Mouse (Mus musculus) left cerebral cortex, adult 8-10 months (tissue): ENCODE measurements around the gene Vtn. TPM values are rescaled to one million over a fixed set of nuclear protein-coding genes. Genes with fewer than 3 reads are reported as not detected.

ENCODE experiments used
- DNase-seq, 2 experiments: peaks; one replicate each; pipeline ENCODE4 v3.0.0; 2022; ENCODE audit warnings: low spot score in 2 of 2
- total RNA-seq, 4 experiments: library from RNA; stranded (reverse); gene quantifications; 2 replicates each; pipeline ENCODE4 v1.2.4; 2022

Gene Vtn
- 10 to 100 TPM; 73.4 to 86.0 (median 77.9) TPM for total RNA-seq

DNA sequence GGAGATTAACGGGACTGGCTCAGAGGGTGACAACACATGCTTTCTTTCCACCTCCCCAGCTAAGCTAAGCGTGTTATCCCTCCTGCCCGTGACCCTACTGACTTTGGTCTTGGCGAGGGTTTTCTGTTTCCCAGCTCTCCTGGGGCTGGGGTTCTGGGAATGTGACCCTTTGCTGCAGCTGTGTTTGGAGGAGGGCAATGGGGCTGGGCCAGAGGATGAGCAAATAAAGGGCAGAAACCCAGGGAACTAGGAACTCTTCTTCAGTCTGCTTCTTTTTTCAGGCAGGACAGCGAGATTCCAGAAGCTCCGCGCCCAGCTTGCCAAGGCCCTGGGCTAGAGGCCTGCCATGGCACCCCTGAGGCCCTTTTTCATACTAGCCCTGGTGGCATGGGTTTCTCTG lies at the start of gene Vtn:
Gene Vtn (plus strand): TSS at position 88 of the 400 bp plus-strand sequence.
- no peak for DNase-seq

DNA sequence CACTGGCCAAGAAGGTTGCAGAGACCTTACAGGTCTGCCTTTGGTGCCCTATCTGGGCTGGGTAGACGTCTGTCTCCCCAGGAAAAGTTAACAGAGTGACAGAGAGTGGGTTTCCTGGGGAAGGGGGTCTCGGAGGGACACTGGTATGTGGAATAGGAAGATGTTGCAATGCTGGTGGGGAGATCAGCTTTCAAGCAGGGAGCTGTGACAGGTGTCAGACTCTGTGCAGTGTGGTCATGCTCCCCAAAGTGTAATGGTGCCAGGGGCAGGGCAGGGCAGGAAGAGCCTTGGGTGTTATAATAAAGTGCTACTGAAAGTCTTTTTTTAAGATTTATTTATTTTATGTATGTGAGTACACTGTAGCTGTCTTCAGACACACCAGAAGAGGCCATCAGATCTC lies 48.6 kb upstream of the Vtn start:
- DNase-seq = no peak

DNA sequence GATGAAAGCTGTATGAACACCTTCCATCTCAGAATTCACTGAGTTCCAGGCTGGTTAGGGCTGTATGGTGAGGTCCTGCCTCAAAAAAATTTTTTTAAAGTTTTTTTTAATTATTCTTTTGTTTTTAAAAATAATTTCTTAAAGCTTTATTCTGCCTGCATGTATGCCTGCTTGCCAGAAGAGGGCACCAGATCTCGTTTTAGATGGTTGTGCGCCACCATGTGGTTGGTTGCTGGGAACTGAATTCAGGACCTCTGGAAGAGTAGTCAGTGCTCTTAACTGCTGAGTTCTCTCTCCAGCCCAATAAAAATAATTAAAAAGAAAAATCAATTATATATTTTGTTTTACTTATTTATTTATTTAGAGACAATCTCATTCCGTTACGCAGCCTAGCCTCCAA lies 45.2 kb upstream of the Vtn start:
- DNase-seq = no peak

DNA sequence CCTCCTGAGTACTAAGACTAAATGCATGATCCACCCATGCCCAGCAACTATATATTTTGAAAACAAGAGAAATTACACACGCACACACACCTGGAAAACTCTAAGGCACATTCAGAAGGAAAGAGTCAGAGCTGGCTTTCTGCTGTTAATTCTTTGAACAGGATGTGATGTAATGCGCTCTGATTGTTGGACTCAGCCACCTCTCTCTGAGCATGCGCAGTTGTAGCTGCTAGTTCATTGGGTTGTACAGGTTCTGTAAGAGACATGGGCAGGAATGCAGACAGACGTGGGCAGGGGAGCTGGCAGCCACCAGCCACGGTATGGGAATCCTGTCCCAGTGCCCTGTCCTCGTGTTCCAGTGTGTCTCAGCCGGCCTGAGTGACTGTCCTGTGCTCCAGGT lies 44.6 kb upstream of the Vtn start:
- DNase-seq = no peak

DNA sequence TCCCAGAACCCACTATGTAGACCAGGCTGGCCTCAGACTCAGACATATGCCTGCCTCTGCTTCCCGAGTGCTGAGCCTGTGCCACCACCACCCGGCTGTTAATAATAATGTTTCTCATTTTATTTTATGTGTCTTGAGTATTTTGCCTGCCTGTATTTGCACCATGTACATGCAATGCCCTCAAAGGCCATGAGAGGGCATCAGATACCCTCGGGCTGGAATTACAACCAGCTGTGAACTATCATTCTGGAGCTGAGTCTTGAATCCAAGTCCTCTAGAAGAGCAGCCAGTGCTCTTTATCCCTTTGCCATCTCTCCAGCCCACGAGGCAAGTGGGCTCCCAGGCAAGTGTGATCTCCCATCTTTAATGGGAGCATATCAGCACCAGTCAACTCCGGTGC lies 43.6 kb upstream of the Vtn start:
- no peak for DNase-seq

DNA sequence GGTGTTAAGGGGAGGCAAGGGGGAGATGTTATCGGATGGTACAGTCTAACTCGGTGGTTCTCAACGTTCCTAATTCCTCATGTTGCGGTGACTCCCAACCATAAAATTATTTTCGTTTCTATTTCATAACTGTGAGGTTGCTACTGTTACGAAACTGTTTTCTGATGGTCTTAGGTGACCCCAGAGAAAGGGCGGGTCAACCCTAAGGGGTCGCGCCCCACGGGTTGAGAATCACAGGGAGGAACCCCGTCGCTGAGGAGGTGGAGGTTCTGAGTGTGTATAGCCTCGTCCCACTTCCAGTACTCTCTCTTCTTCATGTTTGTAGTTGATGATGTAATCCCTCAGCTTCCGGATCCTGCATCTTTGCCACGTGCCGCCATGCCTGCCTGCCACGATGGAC lies 40.2 kb upstream of the Vtn start:
- DNase-seq = no peak

DNA sequence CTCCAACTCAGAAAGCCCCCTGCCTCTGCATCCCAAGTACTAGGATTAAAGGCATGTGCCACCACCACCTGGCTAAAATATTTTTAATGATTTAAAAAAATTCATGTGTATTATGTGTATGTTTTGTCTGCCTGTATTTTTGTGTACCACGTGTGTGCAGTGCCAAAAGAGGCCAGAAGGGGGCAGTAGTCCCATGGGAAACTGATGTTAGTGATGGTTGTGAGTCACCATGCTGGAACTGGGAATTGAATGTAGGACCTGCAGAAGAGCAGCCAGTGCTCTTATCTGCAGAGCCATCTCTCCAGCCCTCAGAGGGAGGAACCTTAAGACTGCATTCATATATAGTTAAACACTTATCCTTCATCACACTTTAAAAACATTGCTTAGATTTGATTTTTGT lies 37.0 kb upstream of the Vtn start:
- no peak for DNase-seq

DNA sequence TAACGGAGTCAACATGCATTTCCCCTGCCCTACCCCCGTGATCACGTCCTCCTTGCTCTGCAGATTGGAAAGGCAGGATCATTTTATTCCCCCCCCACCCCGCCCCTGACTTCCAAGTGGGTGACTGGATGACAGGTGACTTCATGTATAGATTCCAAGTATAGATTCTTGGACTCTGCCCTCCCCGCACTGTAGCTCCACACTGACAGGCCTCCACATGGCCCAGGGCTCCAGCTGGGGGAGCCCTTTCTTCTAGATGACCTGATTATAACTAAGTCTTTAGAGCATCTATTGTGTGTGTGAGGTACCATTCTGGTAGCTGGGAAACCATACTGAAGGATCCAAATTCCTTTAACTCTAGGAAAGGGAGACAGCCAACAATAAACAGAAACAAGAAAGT lies 36.2 kb upstream of the Vtn start:
- no peak for DNase-seq

DNA sequence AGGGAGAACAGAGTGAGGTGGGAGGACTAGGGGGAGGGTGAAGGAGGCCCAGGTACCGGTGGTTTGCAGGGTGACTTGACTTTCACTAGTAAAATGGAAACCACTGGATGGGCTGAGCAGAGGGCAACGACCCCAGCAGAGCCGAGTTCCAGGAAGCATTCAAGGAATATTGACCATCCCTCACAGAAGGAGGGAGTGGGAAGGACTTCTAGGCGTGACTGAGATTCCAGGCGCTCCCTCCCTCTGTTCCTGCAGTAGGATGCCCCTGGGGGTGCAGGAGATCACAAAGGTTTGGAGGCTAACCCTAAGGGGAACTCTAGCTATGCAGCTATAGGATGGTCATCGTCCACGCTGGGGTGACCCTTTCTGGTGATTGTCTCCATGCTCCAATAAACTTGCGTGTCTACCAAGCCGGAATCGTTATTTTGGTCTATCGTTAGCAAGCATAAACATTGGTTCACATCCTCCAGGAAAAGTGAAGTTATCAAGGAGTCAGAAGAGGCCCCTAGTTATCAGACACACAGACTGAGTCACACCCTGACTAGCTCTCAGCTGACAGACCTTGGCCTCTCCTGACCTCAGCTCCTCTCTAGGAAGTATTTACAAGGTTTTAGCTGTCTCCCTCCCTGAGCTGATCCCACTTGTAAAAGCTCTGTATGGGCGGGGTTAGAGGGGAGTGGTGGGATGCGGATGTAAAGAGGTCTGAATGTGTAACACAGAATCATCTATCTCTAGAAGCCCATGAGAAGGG lies 35.4 kb upstream of the Vtn start:
- no peak for DNase-seq

DNA sequence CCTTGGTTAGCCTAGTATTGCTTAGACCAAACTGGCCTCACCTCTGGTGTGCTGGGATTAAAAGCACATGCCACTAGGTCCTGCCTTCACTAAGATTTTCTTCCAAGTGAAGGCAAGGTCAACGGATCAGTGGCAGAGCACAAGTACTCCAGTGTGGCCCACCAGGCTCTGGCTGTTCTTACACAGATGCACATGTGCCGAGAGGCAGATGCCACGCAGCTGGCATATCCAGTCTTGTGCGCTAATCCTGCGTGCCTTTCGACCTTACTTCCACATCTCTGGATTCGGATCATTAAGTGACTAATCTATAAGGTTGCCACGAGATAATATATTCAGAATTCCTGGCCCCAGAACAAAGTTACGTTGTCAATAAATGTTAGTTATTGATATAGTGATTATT lies 33.8 kb upstream of the Vtn start:
- no peak for DNase-seq

DNA sequence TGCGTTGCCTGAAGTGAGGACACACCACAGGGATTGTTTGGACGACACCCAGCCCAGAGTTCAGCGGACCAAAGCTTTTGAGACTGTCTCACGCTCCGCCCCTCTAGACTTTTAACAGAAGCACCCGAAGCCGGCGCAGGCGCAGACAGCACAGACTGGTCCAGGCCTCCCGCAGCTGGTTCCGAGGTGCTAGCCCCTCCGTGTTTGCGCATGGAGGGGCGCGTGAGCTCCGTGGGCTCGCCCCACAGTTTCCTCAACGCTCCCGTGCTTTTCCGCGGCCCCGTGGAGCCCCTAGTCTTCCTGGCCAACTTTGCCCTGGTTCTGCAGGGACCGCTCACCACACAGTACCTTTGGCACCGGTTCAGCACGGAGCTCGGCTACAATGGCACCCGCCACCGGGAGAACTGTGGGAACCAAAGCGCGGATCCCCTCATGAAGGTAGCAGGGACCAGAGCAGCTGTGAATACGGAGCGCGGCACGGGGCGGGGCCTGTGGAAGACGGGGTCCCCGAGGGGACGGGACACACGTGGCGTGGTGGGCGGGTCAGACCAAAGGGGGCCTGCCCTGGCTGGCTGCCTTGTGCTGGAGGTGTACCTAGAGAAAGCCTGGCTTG lies 33.2 kb upstream of the Vtn start, which contains the start of gene Slc46a1:
Gene Slc46a1 (plus strand): TSS at position 130 of the 613 bp plus-strand sequence.
- peak; percentile 53 to 70 for DNase-seq

DNA sequence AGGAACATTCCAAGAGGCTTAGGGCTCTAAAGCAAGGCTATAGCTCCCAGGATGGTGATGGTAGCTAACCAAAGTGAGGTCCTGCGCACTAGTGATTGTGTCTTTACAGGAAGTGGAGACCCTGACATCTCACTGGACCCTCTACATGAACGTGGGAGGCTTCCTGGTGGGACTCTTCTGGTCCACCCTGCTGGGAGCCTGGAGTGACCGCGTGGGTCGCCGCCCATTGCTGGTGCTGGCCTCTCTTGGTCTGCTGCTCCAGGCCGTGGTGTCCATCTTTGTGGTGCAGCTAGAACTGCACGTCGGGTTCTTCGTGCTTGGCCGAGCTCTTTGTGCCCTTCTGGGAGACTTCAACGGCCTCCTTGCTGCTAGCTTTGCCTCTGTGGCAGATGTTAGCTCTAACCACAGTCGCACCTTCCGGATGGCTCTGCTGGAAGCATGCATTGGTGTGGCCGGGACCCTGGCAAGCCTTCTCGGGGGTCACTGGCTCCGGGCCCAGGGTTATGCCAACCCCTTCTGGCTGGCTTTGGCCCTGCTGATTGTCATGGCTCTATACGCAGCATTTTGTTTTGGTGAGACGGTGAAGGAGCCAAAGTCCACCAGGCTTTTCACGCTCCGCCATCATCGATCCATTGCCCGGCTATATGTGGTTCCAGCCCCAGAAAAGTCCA lies 32.5 kb upstream of the Vtn start:
- no peak for DNase-seq

DNA sequence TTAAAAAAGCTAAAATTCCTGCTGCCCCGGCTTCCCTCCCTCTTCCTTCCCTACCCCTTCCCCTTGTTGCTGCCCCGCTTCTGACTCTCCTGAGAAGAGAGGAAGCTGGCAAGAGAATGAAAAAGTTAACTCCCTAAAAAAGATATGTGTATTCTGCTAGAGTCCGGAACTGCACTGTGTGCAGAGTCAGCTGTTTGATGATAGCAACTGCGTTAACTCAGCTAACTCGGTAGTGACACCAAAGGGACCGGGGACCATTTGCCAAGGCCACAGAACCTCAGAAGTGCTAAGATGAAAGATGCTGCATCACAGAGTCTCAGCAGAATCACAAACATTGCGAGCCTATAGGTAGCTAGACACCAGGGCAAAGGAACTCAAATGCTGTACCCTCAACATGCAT lies 31.4 kb upstream of the Vtn start:
- no peak for DNase-seq

DNA sequence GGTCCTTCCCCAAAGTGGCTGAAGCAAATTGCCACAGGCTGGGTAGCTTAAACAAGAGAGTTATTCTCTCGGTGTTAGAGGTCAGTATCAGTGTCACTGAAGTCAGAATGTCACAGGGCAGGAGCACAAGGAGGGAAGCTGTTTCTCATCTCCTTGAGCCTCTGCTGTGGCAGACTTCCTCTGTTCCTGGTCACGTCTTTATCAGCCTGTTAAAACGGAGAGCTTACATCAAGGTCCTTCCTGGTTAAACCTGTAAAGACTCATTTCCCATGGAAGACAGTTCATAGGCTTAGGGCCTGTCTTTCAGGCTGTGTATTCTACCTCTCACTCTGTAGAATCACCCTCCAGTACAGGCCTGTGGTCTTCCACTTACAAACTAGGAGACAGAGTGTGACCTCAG lies 31.0 kb upstream of the Vtn start:
- DNase-seq = no peak

DNA sequence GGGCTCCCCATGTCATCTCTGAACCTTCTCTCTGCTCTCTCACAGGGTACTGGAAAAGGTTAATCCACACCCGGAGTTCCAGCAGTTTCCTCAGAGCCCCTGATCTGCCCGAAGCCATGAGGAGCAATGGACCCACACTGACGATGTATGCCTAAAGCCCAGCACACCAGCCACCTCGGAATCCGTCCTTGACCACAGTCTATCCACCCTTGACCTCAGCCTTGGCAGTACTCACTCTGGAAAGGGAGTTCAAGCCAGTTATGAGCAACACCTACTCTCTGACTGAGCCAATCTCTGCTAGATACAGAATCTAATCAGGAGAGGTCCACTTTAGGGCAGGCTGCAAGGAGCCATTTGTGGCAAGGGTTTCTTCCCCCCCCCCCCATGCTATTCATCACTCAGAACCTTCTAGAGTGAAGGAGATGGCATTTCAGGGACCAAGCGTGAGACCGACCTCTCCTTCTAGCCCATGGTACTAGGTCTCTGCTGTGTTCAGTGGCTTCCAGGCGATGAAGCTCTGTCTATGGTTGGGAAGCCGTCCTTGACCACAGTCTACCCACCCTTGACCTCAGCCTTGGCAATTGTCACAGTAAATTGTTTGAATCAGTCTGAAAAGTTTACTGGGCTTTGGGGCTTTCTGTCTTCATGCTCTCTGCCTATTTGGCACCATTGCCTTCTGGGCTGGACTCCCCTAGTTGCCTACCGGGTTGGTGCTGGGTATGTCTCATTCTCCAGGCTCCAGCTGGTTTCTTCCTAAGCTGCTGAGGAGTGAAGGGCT lies 27.4 kb upstream of the Vtn start:
- DNase-seq = no peak

DNA sequence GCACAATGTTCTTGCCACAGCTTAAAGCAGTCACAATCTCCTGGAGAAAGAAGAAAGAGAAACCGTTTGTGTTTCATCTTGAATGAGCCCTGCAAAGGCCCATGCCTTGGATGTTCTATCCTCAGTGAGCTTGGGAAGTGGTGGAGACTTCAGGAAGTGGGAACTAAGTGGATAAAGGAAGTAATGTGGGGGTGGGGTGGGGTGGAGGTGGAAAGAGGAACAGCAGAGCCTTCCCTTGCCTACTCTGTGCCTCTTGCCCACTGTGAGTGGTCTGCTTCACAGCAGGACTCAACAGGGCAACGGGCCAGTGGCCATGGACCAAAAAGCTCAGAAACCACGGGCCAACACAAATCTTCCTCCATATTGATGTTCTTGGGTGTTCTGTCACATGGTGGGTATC lies 23.6 kb upstream of the Vtn start:
- DNase-seq = no peak

DNA sequence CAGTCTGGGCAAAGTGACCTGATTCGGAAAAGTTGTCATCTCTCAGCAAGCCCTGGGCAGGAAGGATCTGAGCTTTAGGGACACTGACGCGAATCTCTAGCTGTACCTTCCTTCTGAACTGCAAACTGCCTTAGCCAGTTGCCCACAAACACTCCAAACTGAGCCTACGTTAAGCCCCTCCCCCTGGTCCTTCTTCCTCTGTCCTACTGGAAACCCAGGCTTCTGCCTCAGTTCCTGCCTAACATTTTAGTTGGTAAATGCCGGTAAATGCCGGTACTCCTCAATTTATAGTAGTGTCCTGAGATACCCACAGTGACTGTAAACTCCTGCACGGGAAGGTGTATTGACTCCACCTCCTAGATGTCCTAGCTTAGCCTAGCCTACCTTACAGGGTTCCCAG lies 15.3 kb upstream of the Vtn start:
- no peak for DNase-seq

DNA sequence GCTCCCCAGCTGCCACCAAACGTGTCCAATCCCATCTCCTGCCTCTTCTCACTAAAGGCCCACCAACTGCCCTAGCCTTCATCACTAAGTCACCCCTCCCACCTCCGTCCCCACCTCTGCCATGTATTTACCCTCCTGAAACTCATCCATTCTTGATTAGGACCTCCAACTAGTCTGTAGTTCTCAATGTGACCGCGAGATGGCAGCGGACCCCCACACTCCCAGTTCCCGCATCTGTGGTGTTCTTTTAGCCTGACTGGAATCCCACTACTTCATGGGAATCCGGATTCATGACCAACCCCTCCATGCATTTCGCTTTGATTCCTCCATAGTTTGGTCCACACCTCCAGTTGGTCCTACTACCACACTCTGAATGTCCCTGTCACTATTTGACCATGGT lies 10.7 kb upstream of the Vtn start:
- DNase-seq = peak in 1 of 2 experiments; percentile 68

DNA sequence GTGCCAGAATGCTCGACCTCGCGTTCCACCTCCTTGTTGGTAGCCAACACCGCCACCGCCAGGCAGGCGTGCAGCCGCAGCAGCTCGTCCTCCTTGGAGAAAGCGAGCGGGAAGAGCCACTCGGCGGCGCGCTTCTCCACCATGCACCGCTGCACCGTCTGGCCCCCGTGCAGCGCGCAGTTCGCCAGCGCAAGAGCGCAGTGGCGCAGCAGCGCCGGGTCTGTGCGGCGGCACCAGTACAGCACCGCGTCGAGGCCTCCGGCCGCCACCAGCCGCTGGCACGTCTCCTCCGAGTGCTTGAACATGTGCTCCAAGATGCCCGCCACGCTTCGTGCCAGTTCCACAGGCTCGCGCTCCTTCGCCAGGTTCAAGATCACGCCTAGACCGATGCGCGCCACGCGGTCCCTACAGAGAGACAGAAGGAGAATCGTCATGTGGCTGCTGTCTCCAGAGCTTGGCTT lies 8.1 kb upstream of the Vtn start:
- DNase-seq = peak in 1 of 2 experiments; percentile 32

DNA sequence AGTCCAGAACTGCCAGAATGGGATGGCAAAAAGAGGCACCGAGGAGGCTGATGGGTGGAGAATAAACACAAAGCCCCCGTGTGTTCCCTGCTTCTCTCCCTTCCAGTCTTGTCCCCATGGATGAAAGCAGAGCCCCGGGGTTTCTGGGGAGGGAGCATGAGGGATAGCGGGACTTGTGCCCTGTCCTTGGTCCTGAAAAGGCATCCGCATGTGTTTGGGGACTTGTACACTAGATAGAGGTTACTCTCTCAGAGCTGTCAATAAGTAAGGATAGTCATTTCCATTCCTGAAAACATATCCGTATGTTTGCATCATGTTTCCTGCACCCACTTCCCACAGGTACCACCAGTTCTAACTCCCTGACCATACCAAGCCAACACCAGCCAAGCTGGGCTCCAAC lies 3.0 kb upstream of the Vtn start:
- no peak for DNase-seq

DNA sequence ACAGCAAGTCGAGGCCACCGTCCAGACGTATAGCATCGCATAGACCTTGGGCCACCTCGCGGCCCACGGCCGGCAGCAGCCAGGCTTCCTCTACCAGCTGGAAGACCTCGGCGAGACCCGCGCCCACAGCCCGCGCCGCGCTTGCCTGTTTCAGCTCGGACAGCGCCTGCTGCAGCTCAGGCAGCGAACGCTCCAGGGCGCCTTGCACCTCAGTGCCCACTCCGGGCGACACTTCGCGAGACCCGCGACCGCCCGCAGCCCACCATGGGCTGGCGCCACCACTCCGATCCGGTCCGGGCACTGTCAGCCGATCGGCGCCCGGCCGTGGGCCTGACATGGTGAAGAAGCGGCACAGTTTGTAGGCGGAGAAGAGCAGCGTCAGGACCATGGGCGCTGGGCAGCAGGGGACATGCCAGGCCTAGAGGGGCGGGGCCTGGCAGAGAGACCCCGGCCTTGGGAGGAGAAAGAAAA lies 1.8 kb upstream of the Vtn start:
- DNase-seq = peak in 1 of 2 experiments; percentile 42
